Mouse (Mus musculus) CD8-positive naive resting alpha-beta T cell, adult 57 days (primary cell): Measurements from ENCODE around the gene Glipr1l2. TPM values are rescaled to one million over a fixed set of nuclear protein-coding genes. Genes with fewer than 3 reads are reported as not detected.

Source experiments
- total RNA-seq: library from RNA; stranded (reverse); gene quantifications from one replicate; pipeline ENCODE4 v1.2.4, GENCODE M21; 2023

Glipr1l2 gene
- not detected for total RNA-seq

GRCm38 (mm10) chr10:112083157-112083556 is at the start of gene Glipr1l2:
Glipr1l2 (plus strand) TSS chr10:112083354.

DNA sequence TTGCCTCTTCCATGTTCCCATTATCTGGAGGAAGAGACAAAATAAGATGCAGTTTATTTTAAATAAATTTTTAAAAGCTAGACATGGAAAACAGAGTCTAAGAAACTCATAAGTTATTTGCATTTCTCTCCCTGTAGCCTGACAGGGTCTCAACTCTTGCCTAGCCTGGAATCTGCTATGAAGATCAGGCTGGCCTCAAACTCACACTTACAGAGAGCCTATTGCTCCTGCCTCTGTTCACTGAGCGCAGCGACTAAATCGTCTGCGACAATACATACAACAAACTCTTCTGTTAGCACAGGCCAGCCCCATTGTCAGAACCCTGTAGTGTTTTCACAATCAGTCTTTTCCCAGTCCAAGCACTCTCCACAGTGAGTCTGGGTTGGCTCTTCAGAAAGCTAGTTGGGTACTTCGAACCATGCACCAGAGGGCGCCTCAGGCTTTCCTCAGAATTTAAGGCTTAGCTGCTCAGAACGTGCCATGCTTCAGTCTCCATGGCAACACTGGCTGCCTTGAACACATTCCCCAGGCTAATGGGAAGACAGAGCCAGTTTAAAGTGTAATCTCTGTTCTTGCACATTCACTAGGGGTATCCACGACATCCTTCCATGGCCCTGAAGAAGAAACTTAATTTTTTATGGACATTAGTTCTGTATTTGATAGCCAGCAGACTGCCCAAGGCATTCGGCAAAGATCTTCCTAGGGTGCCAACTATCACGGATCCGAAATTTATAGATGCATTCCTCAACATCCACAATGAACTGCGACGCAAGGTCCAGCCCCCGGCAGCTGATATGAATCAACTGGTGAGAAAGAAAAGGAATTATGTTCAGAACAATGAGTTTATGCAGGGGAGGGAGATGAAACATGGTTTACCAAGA is 23.2 kb upstream of the Glipr1l2 start, which contains the start of gene Glipr1l1:
Gene Glipr1l1 (plus strand): TSS at position 488 of the 881 bp plus-strand sequence.

Other genes with a start within 250 kb of the Glipr1l2 start
- gene Krr1, start 110.7 kb upstream of the Glipr1l2 start, total RNA-seq, result 50.1 TPM
- gene Glipr1, start 80.7 kb upstream of the Glipr1l2 start, total RNA-seq, result 51.4 TPM
- gene Glipr1l1, start 23.2 kb upstream of the Glipr1l2 start, total RNA-seq, result not detected
- not detected for gene Glipr1l3, start 77.0 kb downstream of the Glipr1l2 start, total RNA-seq
- gene Caps2, start 80.3 kb downstream of the Glipr1l2 start, total RNA-seq, result not detected
- gene Kcnc2, start 187.8 kb downstream of the Glipr1l2 start, total RNA-seq, result not detected